ENCODE assay signal across 9 mouse cellular contexts in genomic region chr12:99123611-99124495, GRCm38 (mm10).
DNase-seq lines count a peak whose midpoint lies in the region; ATAC-seq and TF ChIP-seq lines count a peak whose summit lies in the region.
"Had no signal": no experiment of that assay in that cellular context is flagged by ENCODE, and none has a peak within 500 bp of the region (broad histone marks: within the 10 kb centered on the region; RNA-seq: fewer than 3 reads in every experiment).

No protein-coding gene starts in this region.

- no peak overlapping the region for H3K4me3 ChIP-seq in lung, embryonic 14.5 days (ENCODE audit: low read depth, low read length)
- no peak overlapping the region for H3K4me3 ChIP-seq in kidney, embryonic 15.5 days (replicated peaks)

- H3K9ac ChIP-seq in lung, embryonic 14.5 days, result no peak overlapping the region
- H3K9ac ChIP-seq in kidney, embryonic 15.5 days, result no peak overlapping the region
- H3K9ac ChIP-seq: liver, embryonic 14.5 days had no signal

- no peaks in the 10 kb centered on the region for H3K9me3 ChIP-seq in lung, embryonic 14.5 days (ENCODE audit: low read depth, low read length)
- no peaks in the 10 kb centered on the region for H3K9me3 ChIP-seq in kidney, embryonic 15.5 days (replicated peaks)

- DNase-seq in lung, embryonic 14.5 days, result peak; percentile 60
- no peak for DNase-seq in lung, postnatal 36 days
- peak; percentile 16 for DNase-seq in cerebellum, adult 8-10 months
- peak; percentile 2 for DNase-seq in lung, postnatal 14 days
- no peak for DNase-seq in urinary bladder, postnatal 25 days (ENCODE audit: low spot score)
- DNase-seq in thymus, postnatal 10 days (ENCODE audit: low spot score in 2 of 2), result no peak
- DNase-seq in thymus, postnatal 25 days, result no peak

- H3K36me3 ChIP-seq in lung, embryonic 14.5 days (ENCODE audit: insufficient read depth), result no peaks in the 10 kb centered on the region
- H3K36me3 ChIP-seq in kidney, embryonic 15.5 days, result no peaks in the 10 kb centered on the region

- peak; percentile 56; the same call in 1 of the 2 replicates for ATAC-seq in lung, embryonic 14.5 days (ENCODE audit: insufficient read depth)
- no peak for ATAC-seq in kidney, embryonic 15.5 days (replicated peaks; ENCODE audit: low FRiP score)

- no peaks in the 10 kb centered on the region for H3K4me1 ChIP-seq in lung, embryonic 14.5 days (ENCODE audit: insufficient read depth)
- H3K4me1 ChIP-seq in kidney, embryonic 15.5 days, result peaks cover 6% of the 10 kb centered on the region; the same call in 1 of the 2 replicates

- no peak overlapping the region for H3K27ac ChIP-seq in lung, embryonic 14.5 days (ENCODE audit: low read depth)
- H3K27ac ChIP-seq in kidney, embryonic 15.5 days, result no peak overlapping the region
- H3K27ac ChIP-seq: liver, embryonic 14.5 days had no signal

- 61% methylated on average over 15 of the region's 15 CpGs for whole genome bisulfite sequencing in lung, embryonic 14.5 days
- 68% methylated on average over 15 of the region's 15 CpGs for WGBS in kidney, embryonic 15.5 days

- H3K27me3 ChIP-seq in lung, embryonic 14.5 days (ENCODE audit: insufficient read depth, low read length), result no peaks in the 10 kb centered on the region
- H3K27me3 ChIP-seq in kidney, embryonic 15.5 days, result peaks cover 65% of the 10 kb centered on the region

- no peak for TF ChIP-seq CTCF in lung, embryonic 14.5 days (IDR thresholded peaks at IDR 0.05; ENCODE audit: low read depth)

- no peak overlapping the region for H3K4me2 ChIP-seq in lung, embryonic 14.5 days
- 0 out of 2 replicates have a peak overlapping the region, but pooled peaks have one; percentile 6 for H3K4me2 ChIP-seq in kidney, embryonic 15.5 days

Comparison
In these comparisons a context has a peak if more than half of its experiments do, and no peak if none do; other contexts are left out.
1. DNase-seq: peak in lung, embryonic 14.5 days (single experiment), cerebellum, adult 8-10 months (single experiment) and lung, postnatal 14 days (single experiment); none in lung, postnatal 36 days (single experiment), urinary bladder, postnatal 25 days (single experiment), thymus, postnatal 10 days (0 of 2) and thymus, postnatal 25 days (single experiment).